ENCODE assay signal across 20 mouse cellular contexts in the genomic region with DNA sequence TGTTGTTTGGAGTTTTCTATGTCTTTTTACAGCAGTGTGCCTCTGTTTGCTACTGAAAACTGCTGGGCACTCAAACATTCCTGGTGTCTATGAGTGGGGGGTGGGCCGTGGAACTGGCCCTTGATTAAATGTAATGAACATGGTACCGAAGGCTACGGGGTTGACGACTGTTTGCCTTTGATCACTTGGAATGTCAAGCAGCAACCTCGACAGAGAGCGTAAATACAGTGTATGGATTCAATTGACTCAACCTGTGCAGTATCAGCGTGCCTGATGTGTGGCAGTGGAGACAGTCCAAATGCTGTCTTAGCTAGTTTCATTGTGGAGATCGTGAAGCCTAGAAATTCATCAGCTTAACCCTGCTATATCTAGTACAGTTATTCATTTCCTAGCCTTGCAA.
DNase-seq lines count a peak whose midpoint lies in the region; ATAC-seq and TF ChIP-seq lines count a peak whose summit lies in the region.
"Had no signal": no experiment of that assay in that cellular context is flagged by ENCODE, and none has a peak within 500 bp of the region (broad histone marks: within the 10 kb centered on the region; RNA-seq: fewer than 3 reads in every experiment).

No protein-coding gene starts in this region.

- H3K4me2 ChIP-seq in lung, embryonic 14.5 days: peak overlapping the region; percentile 23
- H3K4me2 ChIP-seq in midbrain, embryonic 14.5 days (ENCODE audit: low read length): no peak overlapping the region
- H3K4me2 ChIP-seq: embryonic facial prominence, embryonic 12.5 days; forebrain, embryonic 15.5 days; heart, embryonic 11.5 days; heart, embryonic 15.5 days; hindbrain, embryonic 15.5 days had no signal

- peak overlapping the region; percentile 42; the same call in 1 of the 2 replicates for H3K27ac ChIP-seq in lung, embryonic 14.5 days (ENCODE audit: low read depth)
- H3K27ac ChIP-seq in midbrain, embryonic 14.5 days (replicated peaks; ENCODE audit: low read depth, low read length): no peak overlapping the region
- no peak overlapping the region for H3K27ac ChIP-seq in midbrain, embryonic 10.5 days (replicated peaks)
- no peak overlapping the region for H3K27ac ChIP-seq in left cerebral cortex, adult 2 months
- H3K27ac ChIP-seq: embryonic facial prominence, embryonic 12.5 days; forebrain, embryonic 15.5 days; heart, adult 2 months; heart, embryonic 15.5 days; hindbrain, embryonic 15.5 days had no signal

- no peak for ATAC-seq in lung, embryonic 14.5 days (ENCODE audit: insufficient read depth)
- ATAC-seq in midbrain, embryonic 14.5 days (ENCODE audit: low FRiP score, low TSS enrichment): no peak
- ATAC-seq: forebrain, embryonic 15.5 days; inflammation-experienced regulatory T-cells, adult 6 months had no signal

- H3K36me3 ChIP-seq in lung, embryonic 14.5 days (ENCODE audit: insufficient read depth): no peaks in the 10 kb centered on the region
- no peaks in the 10 kb centered on the region for H3K36me3 ChIP-seq in midbrain, embryonic 14.5 days (ENCODE audit: control insufficient read depth, insufficient read depth, low read length)
- no peaks in the 10 kb centered on the region for H3K36me3 ChIP-seq in midbrain, embryonic 10.5 days
- H3K36me3 ChIP-seq: embryonic facial prominence, embryonic 12.5 days; forebrain, embryonic 15.5 days; heart, embryonic 15.5 days; hindbrain, embryonic 15.5 days had no signal

- intact Hi-C loops in left cerebral cortex, adult 2 months (cut with DNase I): no loop called here

- DNase-seq in lung, embryonic 14.5 days: peak; percentile 44
- DNase-seq in lung, adult 2 months: no peak
- DNase-seq in midbrain, embryonic 14.5 days: peak; percentile 11
- DNase-seq in midbrain, embryonic 10.5 days (ENCODE audit: low spot score): no peak
- DNase-seq in hindlimb bud, embryonic 11.5 days (ENCODE audit: extremely low spot score, low read depth, low spot score): peak; percentile 35
- no peak for DNase-seq in gastrocnemius, postnatal 25 days
- no peak for DNase-seq in left cerebral cortex, adult 2 months (ENCODE audit: extremely low spot score in 1 of 2, low spot score in 2 of 2)
- DNase-seq: adrenal gland, adult 2 months; adrenal gland, postnatal 25 days; cerebellum, adult 18-20 months; cerebellum, adult 9-11 months; gastrocnemius, postnatal 10 days; heart, adult 2 months; heart, postnatal 14 days had no signal

- no peak overlapping the region for H3K9ac ChIP-seq in lung, embryonic 14.5 days
- H3K9ac ChIP-seq in midbrain, embryonic 14.5 days (replicated peaks; ENCODE audit: low read length): no peak overlapping the region
- H3K9ac ChIP-seq: embryonic facial prominence, embryonic 12.5 days; forebrain, embryonic 15.5 days; heart, embryonic 15.5 days; hindbrain, embryonic 15.5 days had no signal

- TF ChIP-seq POLR2A in lung, adult 2 months (IDR thresholded peaks at IDR 0.05; ENCODE audit: borderline replicate concordance, extremely low read depth, low read depth, low read length): no peak

- no peaks in the 10 kb centered on the region for H3K4me1 ChIP-seq in lung, embryonic 14.5 days (ENCODE audit: insufficient read depth)
- H3K4me1 ChIP-seq in lung, adult 2 months (ENCODE audit: control insufficient read depth, insufficient read depth, low read length): no peaks in the 10 kb centered on the region
- no peaks in the 10 kb centered on the region for H3K4me1 ChIP-seq in midbrain, embryonic 14.5 days (ENCODE audit: control insufficient read depth, insufficient read depth, low read length)
- H3K4me1 ChIP-seq in midbrain, embryonic 10.5 days: peaks cover 5% of the 10 kb centered on the region; the same call in 1 of the 2 replicates
- H3K4me1 ChIP-seq: forebrain, embryonic 15.5 days; heart, embryonic 15.5 days; hindbrain, embryonic 15.5 days had no signal

- H3K4me3 ChIP-seq in lung, embryonic 14.5 days (ENCODE audit: low read depth, low read length): no peak overlapping the region
- no peak overlapping the region for H3K4me3 ChIP-seq in lung, adult 2 months (replicated peaks; ENCODE audit: extremely low read depth, low read depth, low read length)
- H3K4me3 ChIP-seq in midbrain, embryonic 14.5 days (replicated peaks; ENCODE audit: low read depth, low read length): no peak overlapping the region
- H3K4me3 ChIP-seq in midbrain, embryonic 10.5 days: no peak overlapping the region
- H3K4me3 ChIP-seq in left cerebral cortex, adult 2 months: no peak overlapping the region
- H3K4me3 ChIP-seq: embryonic facial prominence, embryonic 12.5 days; forebrain, embryonic 15.5 days; heart, adult 2 months; heart, embryonic 15.5 days; hindbrain, embryonic 15.5 days had no signal

- TF ChIP-seq CTCF in lung, embryonic 14.5 days (IDR thresholded peaks at IDR 0.05; ENCODE audit: low read depth): no peak
- TF ChIP-seq CTCF in lung, adult 2 months (IDR thresholded peaks at IDR 0.05; ENCODE audit: insufficient read depth, low read length): no peak
- TF ChIP-seq CTCF in left cerebral cortex, adult 2 months (IDR thresholded peaks at IDR 0.05): no peak

- no peaks in the 10 kb centered on the region for H3K27me3 ChIP-seq in lung, embryonic 14.5 days (ENCODE audit: insufficient read depth, low read length)
- no peaks in the 10 kb centered on the region for H3K27me3 ChIP-seq in midbrain, embryonic 14.5 days (ENCODE audit: control insufficient read depth, insufficient read depth, low read length)
- no peaks in the 10 kb centered on the region for H3K27me3 ChIP-seq in midbrain, embryonic 10.5 days (ENCODE audit: low read depth, poor library complexity, severe bottlenecking)
- H3K27me3 ChIP-seq: embryonic facial prominence, embryonic 12.5 days; forebrain, embryonic 15.5 days; heart, embryonic 15.5 days; hindbrain, embryonic 15.5 days had no signal

- no peaks in the 10 kb centered on the region for H3K9me3 ChIP-seq in lung, embryonic 14.5 days (ENCODE audit: low read depth, low read length)
- no peaks in the 10 kb centered on the region for H3K9me3 ChIP-seq in midbrain, embryonic 14.5 days (ENCODE audit: control insufficient read depth, low read length)
- no peaks in the 10 kb centered on the region for H3K9me3 ChIP-seq in midbrain, embryonic 10.5 days (replicated peaks)
- H3K9me3 ChIP-seq: embryonic facial prominence, embryonic 12.5 days; forebrain, embryonic 15.5 days; heart, embryonic 15.5 days; hindbrain, embryonic 15.5 days had no signal

- WGBS in lung, embryonic 14.5 days: 24% methylated on average over 8 of the region's 8 CpGs
- WGBS in lung, adult 2 months: 56% methylated on average over 8 of the region's 8 CpGs
- 68% methylated on average over 8 of the region's 8 CpGs for WGBS in midbrain, embryonic 14.5 days
- WGBS in midbrain, embryonic 10.5 days: 74% methylated on average over 8 of the region's 8 CpGs

Comparison
In these comparisons a context has a peak if more than half of its experiments do, and no peak if none do; other contexts are left out.
1. DNase-seq: peak in lung, embryonic 14.5 days (single experiment), midbrain, embryonic 14.5 days (single experiment) and hindlimb bud, embryonic 11.5 days (single experiment); none in lung, adult 2 months (single experiment), midbrain, embryonic 10.5 days (single experiment), gastrocnemius, postnatal 25 days (single experiment) and left cerebral cortex, adult 2 months (0 of 2).